Mouse (Mus musculus) forebrain, embryonic 12.5 days (tissue): ENCODE results near the gene Cdk6. TPM values are rescaled to one million over a fixed set of nuclear protein-coding genes. Genes with fewer than 3 reads are reported as not detected.
"Not testable (repeated sequence)": the region's sequence is repeated elsewhere in the genome, so short reads cannot be mapped to it uniquely, and the experiment has no call there.

Experiments used
- ATAC-seq: fragments of 200-750 bp; cut with Nextera tagmentation; 2 replicates; pipeline ENCODE4 v1.8.0; 2017; ENCODE audit warnings: moderate TSS enrichment; ENCODE audit not compliant: low FRiP score
- H3K27ac ChIP-seq: fragments of 300-500 bp; sonication (generic); 2 replicates; pipeline ENCODE4 v1.5.1; 2016; ENCODE audit warnings: mild to moderate bottlenecking
- H3K27me3 ChIP-seq: fragments of 300-500 bp; sonication (generic); 2 replicates; pipeline ENCODE4 v1.6.1; 2016; ENCODE audit warnings: mild to moderate bottlenecking
- H3K36me3 ChIP-seq: fragments of 300-500 bp; sonication (generic); replicated peaks from 2 replicates; pipeline ENCODE4 v1.6.1; 2016; ENCODE audit warnings: mild to moderate bottlenecking
- H3K4me1 ChIP-seq: fragments of 300-500 bp; sonication (generic); 2 replicates; pipeline ENCODE4 v1.6.1; 2016
- H3K4me2 ChIP-seq: fragments of 300-500 bp; sonication (generic); 2 replicates; pipeline ENCODE4 v1.6.1; 2016; ENCODE audit warnings: mild to moderate bottlenecking, moderate library complexity
- H3K4me3 ChIP-seq: fragments of 300-500 bp; sonication (generic); replicated peaks from 2 replicates; pipeline ENCODE4 v1.5.1; 2016; ENCODE audit warnings: mild to moderate bottlenecking
- H3K9ac ChIP-seq: fragments of 300-500 bp; sonication (generic); 2 replicates; pipeline ENCODE4 v1.6.1; 2016; ENCODE audit warnings: mild to moderate bottlenecking
- H3K9me3 ChIP-seq: fragments of 300-500 bp; sonication (generic); 2 replicates; pipeline ENCODE4 v1.6.1; 2016
- WGBS: fragments of 180-500 bp; shearing (Covaris S2); methylation state at CpG from one replicate; pipeline ENCODE4 v1.1.7; 2016; 5-methylcytosine and 5-hydroxymethylcytosine counted together
- polyA plus RNA-seq: library from polyadenylated mRNA; unstranded; fragments of >200 nt; fragmentation: Nextera tagmentation; extraction: Ambion mirVana; gene quantifications from 2 replicates; pipeline ENCODE4 v1.2.1, GENCODE M21; 2016

Gene Cdk6
- polyA plus RNA-seq, 1 experiment from 2014 or later: 32.4 TPM

DNA sequence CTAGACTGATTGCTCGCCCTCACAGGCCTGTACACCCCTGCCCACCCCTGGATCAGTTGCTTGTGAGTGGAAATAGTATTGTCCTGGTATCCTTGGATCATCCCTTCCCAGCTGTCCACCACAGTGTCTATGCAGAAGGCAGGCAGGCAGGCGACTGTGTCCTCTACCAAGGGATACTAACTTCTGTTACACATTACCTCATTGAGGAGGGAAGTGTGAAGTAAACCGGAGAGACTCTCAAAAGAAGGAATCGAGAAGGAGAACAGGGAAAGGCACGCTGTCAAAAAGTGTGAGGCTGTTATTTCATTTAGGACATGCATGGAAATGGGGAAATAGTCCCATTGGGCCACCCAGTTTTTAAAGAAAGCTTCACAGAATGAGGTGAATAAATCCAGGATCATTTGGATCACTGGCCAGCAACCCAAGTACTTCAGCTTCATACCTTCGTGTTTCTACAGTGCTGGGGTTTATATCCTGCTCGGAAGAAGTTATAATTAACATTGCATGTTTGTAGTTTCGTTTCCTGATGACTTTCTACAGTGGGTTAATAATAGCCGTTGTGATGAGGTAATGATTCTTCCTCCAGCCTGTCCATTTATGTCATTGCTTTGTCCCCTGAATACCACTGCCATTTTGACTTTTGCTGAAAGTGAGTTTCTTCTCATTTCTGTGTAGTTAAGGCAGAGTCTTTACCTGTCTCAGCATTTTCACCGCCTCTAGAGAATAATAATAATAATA is 79.0 kb downstream of the Cdk6 start:
- Histone ChIP-seq H3K4me3 (no peak overlapping the region), H3K4me2 (no peak overlapping the region), H3K27ac (no peak overlapping the region), H3K36me3 (no peaks in the 10 kb centered on the region), H3K4me1 (no peaks in the 10 kb centered on the region), H3K9me3 (no peaks in the 10 kb centered on the region), H3K9ac (no peak overlapping the region), H3K27me3 (no peaks in the 10 kb centered on the region)
- 86% methylated on average over 10 of the region's 10 CpGs for WGBS
- no peak for ATAC-seq

DNA sequence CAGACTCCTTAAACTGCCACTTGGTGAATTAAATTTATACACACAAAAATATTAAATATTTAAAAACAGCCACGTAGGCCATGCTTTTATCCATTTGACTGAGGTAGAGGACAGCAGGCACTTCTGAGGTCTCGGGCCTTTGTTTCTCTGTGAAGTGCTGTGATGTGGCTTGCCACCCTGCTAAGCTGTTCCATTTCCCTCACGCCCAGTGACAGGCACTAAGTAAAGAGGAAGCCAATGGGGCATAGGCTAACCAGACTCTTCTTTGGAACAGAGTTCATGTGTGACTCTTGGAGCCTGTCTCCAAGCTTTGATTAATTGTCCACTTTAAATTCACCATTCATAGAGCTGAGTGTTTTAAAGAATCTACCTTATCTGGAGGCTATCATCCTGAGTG is 79.5 kb downstream of the Cdk6 start:
- no peaks in the 10 kb centered on the region for H3K4me1 ChIP-seq
- no peaks in the 10 kb centered on the region for H3K36me3 ChIP-seq
- WGBS: 92% methylated on average over 3 of the region's 3 CpGs
- ATAC-seq: no peak
- no peaks in the 10 kb centered on the region for H3K27me3 ChIP-seq
- no peaks in the 10 kb centered on the region for H3K9me3 ChIP-seq
- no peak overlapping the region for H3K27ac ChIP-seq
- H3K4me2 ChIP-seq: no peak overlapping the region
- no peak overlapping the region for H3K9ac ChIP-seq
- H3K4me3 ChIP-seq: no peak overlapping the region

DNA sequence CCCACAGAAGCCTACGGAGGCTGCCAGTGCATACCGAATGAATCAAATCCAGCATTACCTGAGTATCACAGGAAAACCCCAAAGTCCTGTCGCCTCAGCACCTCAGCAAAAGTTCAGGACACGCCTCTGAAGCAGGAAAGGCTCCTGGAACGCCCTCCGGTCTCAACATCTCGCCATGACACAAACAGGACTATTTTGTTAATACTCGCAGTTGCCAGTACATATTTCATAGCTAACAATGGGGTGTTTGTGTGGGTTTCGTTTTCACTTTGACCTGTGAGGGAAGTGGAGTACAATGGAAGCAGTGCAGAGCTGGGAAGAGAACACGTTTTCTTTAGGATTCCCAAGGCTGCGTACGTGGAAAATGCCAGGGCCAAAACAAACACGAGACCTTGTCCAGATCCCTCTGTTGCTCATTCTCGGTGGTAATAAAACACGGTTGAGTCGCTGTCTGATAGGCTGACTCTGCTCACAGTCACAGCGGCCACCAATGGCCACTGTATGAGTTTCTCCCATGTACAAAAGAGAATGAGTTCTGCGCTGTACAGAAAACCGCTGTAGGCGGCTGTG is 91.9 kb downstream of the Cdk6 start:
- H3K36me3 ChIP-seq, H3K4me2 ChIP-seq, H3K9me3 ChIP-seq, H3K9ac ChIP-seq, H3K4me1 ChIP-seq, ATAC-seq, H3K27ac ChIP-seq, H3K4me3 ChIP-seq, H3K27me3 ChIP-seq: not testable (repeated sequence)
- 80% methylated on average over 20 of the region's 20 CpGs for WGBS

DNA sequence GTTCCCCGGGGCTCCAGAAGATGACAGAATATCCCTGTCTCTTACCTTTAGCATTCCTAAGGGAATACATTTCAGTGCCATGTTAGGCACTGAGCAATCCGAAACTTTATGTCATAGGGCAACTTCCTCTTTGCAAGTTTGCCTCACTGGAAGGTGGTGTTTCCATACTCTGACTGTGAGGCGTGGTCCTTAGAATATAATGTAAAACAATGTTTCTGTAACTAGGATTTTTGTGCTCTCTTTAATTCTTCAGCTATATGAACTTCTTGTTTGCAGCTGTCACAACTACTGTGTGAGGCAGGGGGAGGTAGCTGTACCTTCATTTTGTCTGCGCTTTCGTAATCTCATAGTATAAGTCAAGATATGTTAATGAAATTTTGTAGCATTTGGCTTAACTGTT is 92.8 kb downstream of the Cdk6 start:
- 92% methylated on average over 5 of the region's 5 CpGs for whole genome bisulfite sequencing

DNA sequence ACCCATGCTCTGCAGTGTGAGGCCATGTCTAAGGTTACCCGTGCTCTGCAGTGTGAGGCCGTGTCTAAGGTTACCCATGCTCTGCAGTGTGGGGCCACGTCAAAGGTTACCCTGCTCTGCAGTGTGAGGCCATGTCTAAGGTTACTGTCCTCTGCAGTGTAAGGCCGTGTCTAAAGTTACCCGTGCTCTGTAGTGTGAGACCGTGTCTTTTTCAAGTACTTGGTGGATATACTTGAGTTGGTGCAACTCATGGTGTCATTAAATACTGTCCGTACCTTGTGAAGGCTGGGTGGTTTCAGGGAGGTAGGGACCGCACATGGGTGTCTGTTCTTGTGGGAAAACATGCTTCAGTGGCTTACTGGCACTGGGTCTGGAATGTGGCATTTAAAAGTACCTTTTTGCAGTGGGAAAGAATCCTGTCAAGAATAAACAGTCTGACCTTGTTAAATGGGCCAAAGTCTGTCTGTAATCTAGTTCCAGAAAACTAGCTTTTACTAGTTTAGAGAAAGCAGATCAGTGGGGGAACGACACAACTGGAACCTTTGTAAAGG is 97.2 kb downstream of the Cdk6 start:
- not testable (repeated sequence) for H3K4me1 ChIP-seq, H3K4me2 ChIP-seq, H3K4me3 ChIP-seq, H3K36me3 ChIP-seq, H3K9me3 ChIP-seq, H3K9ac ChIP-seq, H3K27ac ChIP-seq, H3K27me3 ChIP-seq, ATAC-seq
- 95% methylated on average over 9 of the region's 9 CpGs for WGBS

More for the DNA sequence above, 92.8 kb downstream of the Cdk6 start:
- H3K4me1 ChIP-seq, ATAC-seq, H3K9ac ChIP-seq, H3K36me3 ChIP-seq, H3K4me2 ChIP-seq, H3K9me3 ChIP-seq, H3K4me3 ChIP-seq, H3K27ac ChIP-seq, H3K27me3 ChIP-seq: not testable (repeated sequence)

DNA sequence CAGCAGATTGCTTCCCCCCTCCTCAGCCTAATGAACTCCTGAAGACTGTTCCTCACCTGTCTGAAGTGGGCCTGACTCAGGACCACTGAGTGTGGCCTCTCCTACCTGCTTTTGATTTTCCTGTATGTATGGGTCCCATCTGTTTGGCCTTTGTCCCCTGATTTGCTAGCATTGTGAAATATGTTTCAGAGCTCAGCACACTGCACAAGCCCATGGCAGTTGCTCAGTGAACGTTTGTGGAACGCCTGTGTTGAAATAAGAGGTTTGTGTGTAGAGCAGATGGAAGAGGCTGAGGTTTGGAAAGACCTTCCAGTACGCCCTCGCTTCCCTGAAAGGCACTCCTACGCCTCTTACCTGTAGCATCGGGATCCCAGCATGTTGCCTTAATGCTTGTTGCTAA is 98.1 kb downstream of the Cdk6 start:
- H3K4me3 ChIP-seq, ATAC-seq, H3K9me3 ChIP-seq, H3K9ac ChIP-seq, H3K27ac ChIP-seq, H3K27me3 ChIP-seq, H3K4me1 ChIP-seq, H3K4me2 ChIP-seq, H3K36me3 ChIP-seq: not testable (repeated sequence)
- WGBS: 92% methylated on average over 6 of the region's 6 CpGs

DNA sequence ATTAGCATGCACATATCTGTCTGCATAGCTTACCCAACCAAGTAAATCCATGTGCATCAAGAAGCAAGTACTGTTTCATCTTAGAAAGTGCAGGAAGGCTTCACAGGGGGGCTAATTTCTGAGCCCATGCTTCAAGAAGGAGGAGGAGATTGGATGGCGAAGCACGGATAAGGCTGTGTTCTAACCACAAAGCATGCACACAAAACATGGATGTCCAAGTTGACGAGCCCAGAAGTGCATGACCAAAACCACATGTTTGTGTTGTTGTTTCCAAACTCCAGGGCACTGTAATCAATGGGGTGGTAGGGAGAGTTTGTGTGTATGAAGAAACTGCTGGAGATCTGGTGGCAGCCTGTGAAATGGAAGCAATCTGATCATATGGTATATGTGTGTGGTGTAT is 101.2 kb downstream of the Cdk6 start:
- H3K27me3 ChIP-seq, H3K9me3 ChIP-seq, H3K4me3 ChIP-seq, H3K4me1 ChIP-seq, H3K36me3 ChIP-seq, H3K9ac ChIP-seq, ATAC-seq, H3K27ac ChIP-seq, H3K4me2 ChIP-seq: not testable (repeated sequence)
- 85% methylated on average over 3 of the region's 3 CpGs for WGBS

DNA sequence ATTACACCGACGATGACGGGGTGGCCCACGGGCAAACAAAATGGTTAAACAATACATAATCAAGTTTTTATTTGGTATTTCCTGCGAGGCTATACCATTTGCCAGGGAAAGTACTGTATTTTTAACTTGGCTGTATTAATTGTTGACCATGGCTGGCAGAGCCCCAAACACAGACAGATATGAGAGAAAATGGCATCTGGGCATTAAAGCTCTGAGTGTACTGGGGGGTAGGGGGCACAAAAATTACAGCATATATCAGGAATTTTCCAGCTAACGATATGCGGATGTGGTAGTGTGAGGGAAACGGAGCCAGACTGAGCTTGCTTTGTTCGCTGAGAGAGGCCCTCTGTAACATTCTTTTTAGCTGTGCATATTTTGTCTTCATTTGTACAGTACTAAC is 109.9 kb downstream of the Cdk6 start:
- WGBS: 28% methylated on average over 9 of the region's 9 CpGs
- H3K27ac ChIP-seq: peak overlapping the region; percentile 66; the same call in 1 of the 2 replicates

DNA sequence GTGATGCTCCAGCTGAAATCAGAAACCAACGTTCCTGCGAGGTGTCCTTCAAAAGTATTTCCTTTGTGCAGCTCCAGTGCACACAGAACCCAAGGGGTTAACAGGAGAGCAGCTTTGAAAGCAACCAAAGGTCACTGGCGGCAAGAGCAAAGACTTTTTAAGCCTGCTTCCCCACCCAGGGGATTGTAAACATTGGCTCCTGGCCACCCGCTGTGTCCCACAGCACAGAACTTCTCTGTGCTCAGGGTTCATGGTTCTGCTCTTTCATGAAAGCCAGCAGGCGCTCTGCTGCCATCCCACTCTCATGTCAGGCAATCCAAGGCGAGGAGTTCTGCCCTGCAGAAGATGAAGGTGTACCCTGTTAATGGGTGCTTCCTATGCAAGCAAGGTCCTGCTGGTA is 112.7 kb downstream of the Cdk6 start:
- WGBS: 2% methylated on average over 6 of the region's 6 CpGs
- not testable (repeated sequence) for ATAC-seq, H3K4me2 ChIP-seq, H3K36me3 ChIP-seq, H3K9me3 ChIP-seq, H3K9ac ChIP-seq, H3K4me3 ChIP-seq, H3K27me3 ChIP-seq
- peak overlapping the region; percentile 36 for H3K27ac ChIP-seq
- H3K4me1 ChIP-seq: peaks cover 10% of the 10 kb centered on the region

More for the DNA sequence above, 109.9 kb downstream of the Cdk6 start:
- H3K4me3 ChIP-seq, H3K4me2 ChIP-seq, ATAC-seq, H3K9ac ChIP-seq, H3K27me3 ChIP-seq, H3K36me3 ChIP-seq, H3K9me3 ChIP-seq: not testable (repeated sequence)
- peaks cover 10% of the 10 kb centered on the region for H3K4me1 ChIP-seq

DNA sequence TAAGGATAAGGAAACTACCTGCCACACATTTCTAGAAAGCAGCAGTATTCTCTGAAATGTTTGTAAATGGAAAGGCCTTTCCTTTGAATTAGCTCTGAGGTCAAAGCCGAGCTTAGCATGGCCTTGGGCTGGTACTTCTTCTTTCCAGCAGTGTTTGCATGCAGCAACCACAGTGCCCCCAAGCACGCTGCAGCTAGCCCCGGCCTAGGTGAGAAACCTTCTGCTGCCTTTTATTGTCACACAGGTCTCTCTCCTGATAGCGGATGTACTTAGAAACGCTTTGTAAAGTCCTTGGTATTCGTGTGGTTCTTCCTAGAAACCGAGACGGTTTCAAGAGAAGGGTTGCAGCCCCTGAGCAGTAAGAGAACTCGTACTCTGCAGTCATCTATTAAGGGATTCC is 119.6 kb downstream of the Cdk6 start:
- H3K9me3 ChIP-seq: no peaks in the 10 kb centered on the region
- H3K27me3 ChIP-seq: no peaks in the 10 kb centered on the region
- no peak overlapping the region for H3K4me3 ChIP-seq
- no peak overlapping the region for H3K4me2 ChIP-seq
- H3K4me1 ChIP-seq: no peaks in the 10 kb centered on the region
- no peak overlapping the region for H3K27ac ChIP-seq
- no peak overlapping the region for H3K9ac ChIP-seq
- no peak for ATAC-seq
- WGBS: 82% methylated on average over 9 of the region's 9 CpGs
- no peaks in the 10 kb centered on the region for H3K36me3 ChIP-seq

DNA sequence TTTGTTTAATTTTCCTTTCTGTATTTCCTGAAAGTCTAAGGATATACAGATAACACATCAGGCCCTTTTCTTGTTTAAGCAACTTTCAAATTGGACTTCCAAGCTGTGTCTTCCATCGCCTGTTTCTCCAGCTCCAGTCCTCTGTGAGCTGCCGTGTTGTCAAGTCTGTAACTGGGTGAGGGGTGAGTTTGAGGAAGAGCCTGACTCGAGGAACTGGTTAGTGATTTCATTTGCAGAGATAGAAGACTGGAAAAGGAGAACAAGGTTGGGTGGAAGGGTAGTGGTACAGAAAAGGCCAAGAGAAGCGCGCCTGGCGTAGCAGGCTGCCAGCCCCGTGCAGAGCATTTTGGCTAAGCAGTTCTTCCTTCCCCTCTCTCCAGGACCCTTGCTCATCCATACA is 120.1 kb downstream of the Cdk6 start:
- Histone ChIP-seq H3K4me1 (no peaks in the 10 kb centered on the region), H3K9ac (no peak overlapping the region), H3K27me3 (no peaks in the 10 kb centered on the region), H3K27ac (no peak overlapping the region), H3K4me3 (no peak overlapping the region), H3K4me2 (no peak overlapping the region), H3K36me3 (no peaks in the 10 kb centered on the region), H3K9me3 (no peaks in the 10 kb centered on the region)
- 90% methylated on average over 7 of the region's 7 CpGs for WGBS
- ATAC-seq: no peak

DNA sequence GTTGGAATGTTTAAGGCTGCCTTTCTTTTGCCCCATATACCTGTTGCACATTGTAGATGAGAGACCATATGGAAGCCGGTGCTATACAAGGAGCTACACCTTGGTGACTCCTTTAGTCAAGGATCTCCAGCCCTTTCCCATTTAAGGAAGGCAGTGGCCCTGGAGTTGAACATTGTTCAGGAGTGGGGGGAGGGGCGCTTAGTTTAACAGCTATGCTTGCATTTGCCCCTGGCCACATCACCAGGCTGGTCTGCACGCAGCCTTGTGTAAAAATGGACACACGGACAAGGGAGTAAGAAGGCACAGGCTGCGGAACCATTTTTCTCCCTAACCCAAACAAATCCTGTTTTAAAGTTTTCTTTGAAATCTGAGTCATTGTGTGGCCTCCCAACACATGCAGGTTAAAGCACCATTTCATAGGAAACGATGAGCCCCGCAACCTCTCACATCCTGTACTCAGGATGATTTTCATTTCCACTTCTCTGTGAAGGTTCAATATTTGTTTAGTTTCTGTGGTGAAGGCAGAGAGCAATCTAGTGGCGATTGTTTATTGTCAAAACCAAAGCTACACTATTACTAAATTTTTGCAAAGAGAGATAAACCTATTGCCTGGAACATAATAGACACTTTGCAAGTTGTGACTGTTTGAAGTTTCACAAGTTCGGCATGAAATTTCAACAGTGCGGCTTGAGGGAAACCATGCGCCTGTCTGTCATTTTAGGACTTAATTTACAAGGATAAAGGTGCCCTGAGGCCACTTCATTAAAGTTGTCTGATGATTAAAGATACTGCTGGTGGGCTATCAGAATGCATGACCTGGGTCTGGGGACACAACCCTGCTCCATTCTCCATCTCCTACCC is 121.8 kb downstream of the Cdk6 start:
- 81% methylated on average over 11 of the region's 11 CpGs for WGBS
- Histone ChIP-seq H3K9me3 (no peaks in the 10 kb centered on the region), H3K4me3 (no peak overlapping the region), H3K4me1 (no peaks in the 10 kb centered on the region), H3K27me3 (no peaks in the 10 kb centered on the region), H3K9ac (no peak overlapping the region), H3K36me3 (no peaks in the 10 kb centered on the region), H3K27ac (no peak overlapping the region), H3K4me2 (no peak overlapping the region)
- ATAC-seq: no peak
